Mouse (Mus musculus) kidney, embryonic 14.5 days (tissue): ENCODE results near the gene Phc1. TPM values are rescaled to one million over a fixed set of nuclear protein-coding genes. Genes with fewer than 3 reads are reported as not detected.

Source experiments
- polyA plus RNA-seq: library from polyadenylated mRNA; unstranded; fragments of >200 nt; fragmentation: Nextera tagmentation; extraction: Ambion mirVana; gene quantifications from 2 replicates; pipeline ENCODE4 v1.2.1, GENCODE M21; 2014

Phc1 gene
- polyA plus RNA-seq, 1 experiment from 2014 or later, result 29.4 TPM

Other genes starting within 250 kb of the Phc1 start
- not detected in 2 replicates for gene Klrg1, start 57.7 kb downstream of the Phc1 start, polyA plus RNA-seq
- gene M6pr, start 31.8 kb downstream of the Phc1 start, polyA plus RNA-seq, result 67.7 and 110 TPM in 2 replicates
- gene Rimklb, start 158.2 kb upstream of the Phc1 start, polyA plus RNA-seq, result 19.9 and 23.2 TPM in 2 replicates
- 10.4 and 12.8 TPM in 2 replicates for gene Mfap5, start 165.3 kb upstream of the Phc1 start, polyA plus RNA-seq
- not detected in 2 replicates for gene Aicda, start 213.2 kb upstream of the Phc1 start, polyA plus RNA-seq